Mouse (Mus musculus): ENCODE measurements around the gene Mrpl55. TPM values are rescaled to one million over a fixed set of nuclear protein-coding genes. Genes with fewer than 3 reads are reported as not detected.
A peak's percentile ranks its signal among the peaks of the same experiment; 100 is the strongest.

The Mrpl55 gene
- total and polyA plus RNA-seq, 3 experiments, result 68.5 to 75.5 TPM; not detected in 1

DNA sequence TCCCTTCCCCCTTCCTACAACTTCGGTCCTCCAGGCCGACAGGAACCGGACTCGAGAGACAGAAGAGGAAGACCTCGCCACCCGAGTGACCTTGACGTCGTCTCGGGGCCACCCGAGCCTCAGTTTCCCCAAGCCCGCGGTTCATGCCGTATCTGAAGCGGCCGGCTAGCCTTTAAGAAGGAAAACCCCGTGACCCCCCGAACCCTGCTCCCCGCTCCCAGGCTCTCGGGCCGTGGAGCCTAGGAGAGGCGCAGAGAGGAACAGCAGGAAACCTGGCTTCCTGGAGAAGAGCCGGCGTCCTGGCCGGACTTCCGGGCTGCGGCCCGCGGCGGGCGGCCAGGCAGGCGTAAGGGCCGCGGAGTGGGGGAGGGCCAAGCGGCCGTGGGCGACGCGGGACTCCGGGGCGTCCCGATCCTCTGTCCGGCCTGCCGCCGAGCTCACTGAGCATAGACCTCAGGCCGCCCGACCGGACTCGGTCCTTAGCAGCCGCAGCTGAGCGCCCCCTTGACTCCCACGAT is 25.4 kb downstream of the Mrpl55 start:
- Histone ChIP-seq H3K9me3 (replicated peaks; ENCODE audit: insufficient read depth, low read length) (no peaks in the 10 kb centered on the region), H3K9ac (ENCODE audit: control insufficient read depth, low read depth, low read length, poor library complexity, severe bottlenecking) (peak overlapping the region; percentile 93), H3K4me3 (ENCODE audit: control insufficient read depth in 1 of 2, insufficient read depth in 1 of 2, low read depth in 2 of 2, low read length in 2 of 2) (peak overlapping the region; percentile 88 to 95), H3K27ac (ENCODE audit: control insufficient read depth, low read depth, low read length) (peak overlapping the region; percentile 70), H3K36me3 (ENCODE audit: control insufficient read depth in 1 of 2, insufficient read depth in 2 of 2, low read length in 2 of 2) (peaks cover 9 to 56% of the 10 kb centered on the region in 2 experiments; a peak in 3 of 4 replicates), H3K4me1 (ENCODE audit: control insufficient read depth in 1 of 2, insufficient read depth in 2 of 2, low read length in 2 of 2) (peaks cover 28 to 44% of the 10 kb centered on the region in 2 experiments), H3K79me2 (ENCODE audit: control insufficient read depth, insufficient read depth, low read length, poor library complexity) (peaks cover 57% of the 10 kb centered on the region), H3K27me3 (ENCODE audit: control insufficient read depth in 1 of 2, insufficient read depth in 2 of 2, low read length in 2 of 2) (no peaks in the 10 kb centered on the region)
- TF ChIP-seq MAFK (IDR thresholded peaks at IDR 0.05; ENCODE audit: borderline replicate concordance, low read depth, low read length), result no peak
- peak; percentile 10; the same call in 1 of the 2 replicates for TF ChIP-seq MYC (IDR thresholded peaks at IDR 0.05; ENCODE audit: low read depth, low read length)
- DNase-seq (ENCODE audit: low read depth, low spot score), result peak; percentile 34

DNA sequence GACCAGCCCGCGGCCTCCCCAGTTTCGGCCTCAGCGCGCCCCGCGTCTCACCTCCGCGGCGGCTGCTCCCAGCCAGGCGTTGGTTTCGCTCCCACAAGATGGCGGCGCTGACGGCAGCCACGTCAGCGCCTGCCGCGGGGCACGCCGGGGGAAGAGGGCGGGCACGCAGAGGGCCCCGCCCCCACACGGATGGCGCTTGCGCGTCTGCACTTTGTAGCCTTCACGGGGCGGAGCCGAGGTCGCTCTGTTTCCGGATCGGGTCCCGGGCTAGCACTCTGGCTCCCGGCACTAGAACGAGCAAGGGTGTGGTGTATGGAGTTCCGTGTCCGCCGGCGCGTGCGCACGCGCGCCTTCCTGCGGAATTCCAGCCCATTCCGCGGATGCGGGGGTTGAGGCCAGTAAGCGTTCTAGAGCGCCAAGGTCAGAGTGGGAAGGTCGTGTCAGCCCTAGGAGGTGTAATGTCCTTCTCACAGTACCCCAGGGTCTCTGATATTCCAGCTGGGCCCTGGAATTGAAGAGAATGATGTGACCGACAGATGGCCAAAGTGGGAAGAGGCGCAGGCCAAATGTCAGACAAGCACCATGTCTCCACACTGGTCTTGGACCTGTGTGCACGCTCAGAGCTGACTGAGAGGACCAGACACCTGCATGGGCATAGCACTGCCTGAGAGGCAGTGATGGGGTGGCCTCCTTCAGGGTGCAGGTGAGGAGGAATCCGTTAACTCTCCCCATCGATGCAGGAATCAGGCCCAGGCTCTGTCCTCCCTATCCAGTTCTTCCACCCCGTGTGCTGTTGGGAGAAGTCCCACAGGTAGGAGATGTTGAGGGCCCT is 26.1 kb downstream of the Mrpl55 start, which contains the start of gene Arf1:
Arf1 (minus strand) TSS at position 149 of the 832 bp plus-strand sequence.
- H3K27me3 ChIP-seq (ENCODE audit: control insufficient read depth in 1 of 2, insufficient read depth in 2 of 2, low read length in 2 of 2), result no peaks in the 10 kb centered on the region
- H3K36me3 ChIP-seq (ENCODE audit: control insufficient read depth in 1 of 2, insufficient read depth in 2 of 2, low read length in 2 of 2), result peaks cover 7 to 49% of the 10 kb centered on the region in 2 experiments; a peak in 3 of 4 replicates
- H3K9ac ChIP-seq (ENCODE audit: control insufficient read depth, low read depth, low read length, poor library complexity, severe bottlenecking), result peak within 1 kb of the TSS; percentile 93
- no peaks in the 10 kb centered on the region for H3K9me3 ChIP-seq (replicated peaks; ENCODE audit: insufficient read depth, low read length)
- peak within 1 kb of the TSS; percentile 70 for H3K27ac ChIP-seq (ENCODE audit: control insufficient read depth, low read depth, low read length)
- H3K79me2 ChIP-seq (ENCODE audit: control insufficient read depth, insufficient read depth, low read length, poor library complexity), result peaks cover 50% of the 10 kb centered on the region
- peaks cover 24 to 38% of the 10 kb centered on the region in 2 experiments for H3K4me1 ChIP-seq (ENCODE audit: control insufficient read depth in 1 of 2, insufficient read depth in 2 of 2, low read length in 2 of 2)
- peak within 1 kb of the TSS; percentile 88 to 95 for H3K4me3 ChIP-seq (ENCODE audit: control insufficient read depth in 1 of 2, insufficient read depth in 1 of 2, low read depth in 2 of 2, low read length in 2 of 2)
- DNase-seq (ENCODE audit: low read depth, low spot score), result peak; percentile 99
- TF ChIP-seq CHD2 (IDR thresholded peaks at IDR 0.05; ENCODE audit: low read length) (no peak), NRF1 (IDR thresholded peaks at IDR 0.05; ENCODE audit: insufficient read depth, low read depth, low read length, poor library complexity, severe bottlenecking) (peak; percentile 98), ZMIZ1 (IDR thresholded peaks at IDR 0.05; ENCODE audit: low read depth, low read length) (peak; percentile 94), ZKSCAN1 (IDR thresholded peaks at IDR 0.05; ENCODE audit: low read depth, low read length) (no peak), RAD21 (IDR thresholded peaks at IDR 0.05; ENCODE audit: low read depth, low read length) (no peak), USF1 (IDR thresholded peaks at IDR 0.05; ENCODE audit: low read depth, low read length) (peak; percentile 60), POLR2AphosphoS2 (IDR thresholded peaks at IDR 0.05; ENCODE audit: low read length) (peak; percentile 96), NELFE (IDR thresholded peaks at IDR 0.05; ENCODE audit: low read depth, low read length) (peak; percentile 97), ETS1 (IDR thresholded peaks at IDR 0.05; ENCODE audit: low read depth, low read length) (peak; percentile 67), ZNF384 (IDR thresholded peaks at IDR 0.05; ENCODE audit: low read depth, low read length) (0 out of 2 replicates have a peak, but pooled peaks have one; percentile 34), JUND (IDR thresholded peaks at IDR 0.05; ENCODE audit: low read depth, low read length) (no peak), BHLHE40 (IDR thresholded peaks at IDR 0.05; ENCODE audit: borderline replicate concordance, low read depth, low read length) (no peak; the same call in 1 of the 2 replicates), TAL1 (IDR thresholded peaks at IDR 0.05; ENCODE audit: low read length) (no peak), GABPA (IDR thresholded peaks at IDR 0.05; ENCODE audit: low read depth, low read length) (no peak), USF2 (IDR thresholded peaks at IDR 0.05; ENCODE audit: borderline replicate concordance in 1 of 2, insufficient read depth in 1 of 2, low read depth in 1 of 2, low read length in 2 of 2) (no peak), TBP (IDR thresholded peaks at IDR 0.05; ENCODE audit: low read depth, low read length) (peak; percentile 86), E2F4 (IDR thresholded peaks at IDR 0.05; ENCODE audit: borderline replicate concordance, low read depth, low read length) (peak; percentile 68; the same call in 1 of the 2 replicates), MYB (IDR thresholded peaks at IDR 0.05; ENCODE audit: low read depth, low read length) (0 out of 2 replicates have a peak, but pooled peaks have one; percentile 7), SMC3 (IDR thresholded peaks at IDR 0.05; ENCODE audit: low read depth, low read length) (no peak), ELF1 (IDR thresholded peaks at IDR 0.05; ENCODE audit: low read depth, low read length) (peak; percentile 97), MAZ (IDR thresholded peaks at IDR 0.05; ENCODE audit: low read depth, low read length) (peak; percentile 14; the same call in 1 of the 2 replicates), CHD1 (IDR thresholded peaks at IDR 0.05; ENCODE audit: low read depth, low read length) (peak; percentile 33; the same call in 1 of the 2 replicates), MXI1 (IDR thresholded peaks at IDR 0.05; ENCODE audit: low read depth, low read length) (peak; percentile 91), CTCF (IDR thresholded peaks at IDR 0.05 in 2 of 3, conservative IDR thresholded peaks at IDR 0.05 in 1 of 3; ENCODE audit: control insufficient read depth in 1 of 3, insufficient read depth in 1 of 3, low read depth in 2 of 3, low read length in 3 of 3, poor library complexity in 1 of 3, severe bottlenecking in 1 of 3) (no peak), POLR2AphosphoS5 (IDR thresholded peaks at IDR 0.05; ENCODE audit: borderline replicate concordance, low read depth, low read length) (no peak), MYC (IDR thresholded peaks at IDR 0.05; ENCODE audit: low read depth, low read length) (no peak), EP300 (IDR thresholded peaks at IDR 0.05; ENCODE audit: low read depth in 1 of 2, low read length in 2 of 2) (peak in 1 of 2 experiments; percentile 51; a peak in 2 of 4 replicates)
